Mouse (Mus musculus): ENCODE measurements around the gene Fzr1. TPM values are rescaled to one million over a fixed set of nuclear protein-coding genes. Genes with fewer than 3 reads are reported as not detected.

Fzr1 gene
- polyA plus RNA-seq, 1 experiment from 2014 or later, result 138 TPM

DNA sequence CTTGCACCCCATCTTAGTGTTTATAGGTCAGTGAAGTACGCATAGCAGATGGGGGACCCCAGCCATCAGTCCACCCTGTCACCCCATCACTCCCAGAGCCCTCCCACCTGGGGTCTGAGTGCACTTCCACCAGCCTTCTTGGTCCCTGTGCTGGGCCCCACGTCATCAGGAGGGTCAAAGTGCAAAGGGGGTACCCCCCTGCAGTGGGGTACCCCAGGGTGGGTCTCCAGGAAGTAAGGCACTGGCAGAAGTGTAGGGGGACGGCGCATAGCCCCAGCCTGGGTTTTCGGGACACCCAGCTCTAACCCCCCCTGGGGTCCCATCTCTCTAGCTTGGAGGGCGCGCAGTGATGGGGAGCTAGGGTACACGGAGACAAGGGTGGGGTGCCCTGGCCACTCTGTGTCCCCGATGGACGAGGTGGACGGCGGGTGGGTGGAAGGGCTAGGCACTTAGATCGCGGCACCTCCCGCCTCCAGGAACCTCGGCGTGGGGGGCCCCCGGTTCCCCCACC is 21.5 kb upstream of the Fzr1 start:
- Histone ChIP-seq H3K27ac (ENCODE audit: low read length) (no peak overlapping the region), H3K4me3 (ENCODE audit: low read depth, low read length) (no peak overlapping the region), H3K9ac (ENCODE audit: low read depth, low read length) (no peak overlapping the region), H3K9me3 (replicated peaks; ENCODE audit: control insufficient read depth, low read length) (no peaks in the 10 kb centered on the region), H3K4me2 (ENCODE audit: low read depth, low read length) (no peak overlapping the region), H3K27me3 (ENCODE audit: control insufficient read depth, insufficient read depth, low read depth, low read length) (peaks cover 8% of the 10 kb centered on the region), H3K36me3 (ENCODE audit: control insufficient read depth, insufficient read depth) (no peaks in the 10 kb centered on the region), H3K4me1 (ENCODE audit: control insufficient read depth, low read depth, low read length) (peaks cover 18% of the 10 kb centered on the region)
- WGBS (ENCODE audit: insufficient replicate concordance), result 86% methylated on average over 18 of the region's 18 CpGs
- no peak for ATAC-seq (ENCODE audit: low read depth)

DNA sequence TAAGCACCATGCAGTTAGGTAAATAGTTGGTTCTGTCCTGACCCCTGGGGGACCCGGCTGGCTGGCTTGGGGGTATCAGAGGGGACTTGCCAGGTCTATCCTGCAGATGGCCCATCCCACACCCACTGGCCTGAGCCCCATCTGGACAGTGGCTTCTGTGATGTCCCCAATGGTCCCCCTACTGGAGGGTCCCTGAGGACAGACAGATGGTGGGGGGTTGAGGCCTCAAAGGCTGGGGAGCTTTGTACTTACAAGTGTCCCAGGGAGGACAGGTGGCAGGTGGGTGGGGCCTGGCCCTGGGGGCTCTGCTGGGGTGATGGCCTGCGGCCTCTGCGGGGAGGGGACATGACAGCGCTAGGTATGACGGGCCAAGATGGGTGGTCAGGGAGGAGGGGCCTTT is 21.0 kb upstream of the Fzr1 start:
- ATAC-seq (ENCODE audit: low read depth), result no peak
- H3K36me3 ChIP-seq (ENCODE audit: control insufficient read depth, insufficient read depth), result no peaks in the 10 kb centered on the region
- H3K27me3 ChIP-seq (ENCODE audit: control insufficient read depth, insufficient read depth, low read depth, low read length), result peaks cover 3% of the 10 kb centered on the region; the same call in 1 of the 2 replicates
- H3K4me1 ChIP-seq (ENCODE audit: control insufficient read depth, low read depth, low read length), result peaks cover 18% of the 10 kb centered on the region
- H3K27ac ChIP-seq (ENCODE audit: low read length), result no peak overlapping the region
- no peak overlapping the region for H3K4me3 ChIP-seq (ENCODE audit: low read depth, low read length)
- no peak overlapping the region for H3K9ac ChIP-seq (ENCODE audit: low read depth, low read length)
- H3K9me3 ChIP-seq (replicated peaks; ENCODE audit: control insufficient read depth, low read length), result no peaks in the 10 kb centered on the region
- H3K4me2 ChIP-seq (ENCODE audit: low read depth, low read length), result no peak overlapping the region
- 83% methylated on average over 5 of the region's 5 CpGs for WGBS (ENCODE audit: insufficient replicate concordance)

DNA sequence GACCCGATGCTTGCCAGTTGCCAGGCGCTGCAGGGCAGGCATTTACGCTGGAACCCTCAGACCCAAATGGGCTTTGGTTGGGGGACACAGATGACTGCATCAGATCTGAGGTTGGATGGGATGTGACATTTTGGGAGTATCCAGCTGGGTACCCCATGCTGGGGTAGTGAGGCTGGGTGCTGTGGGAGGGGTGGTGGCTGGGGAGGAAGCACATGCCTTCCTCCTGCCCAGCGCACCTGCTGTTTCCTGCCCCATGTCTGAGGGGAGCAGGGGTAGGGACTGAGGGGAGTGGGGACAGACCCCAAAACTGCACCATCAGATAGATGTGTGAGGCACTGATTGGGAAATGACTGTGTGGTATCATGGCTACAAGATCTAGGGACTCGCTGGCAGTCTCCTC is 18.4 kb upstream of the Fzr1 start:
- no peaks in the 10 kb centered on the region for H3K9me3 ChIP-seq (replicated peaks; ENCODE audit: control insufficient read depth, low read length)
- no peak for ATAC-seq (ENCODE audit: low read depth)
- H3K9ac ChIP-seq (ENCODE audit: low read depth, low read length), result no peak overlapping the region
- peaks cover 21% of the 10 kb centered on the region for H3K4me1 ChIP-seq (ENCODE audit: control insufficient read depth, low read depth, low read length)
- WGBS (ENCODE audit: insufficient replicate concordance), result 75% methylated on average over 5 of the region's 5 CpGs
- H3K4me2 ChIP-seq (ENCODE audit: low read depth, low read length), result no peak overlapping the region
- no peaks in the 10 kb centered on the region for H3K36me3 ChIP-seq (ENCODE audit: control insufficient read depth, insufficient read depth)
- no peak overlapping the region for H3K4me3 ChIP-seq (ENCODE audit: low read depth, low read length)
- no peaks in the 10 kb centered on the region for H3K27me3 ChIP-seq (ENCODE audit: control insufficient read depth, insufficient read depth, low read depth, low read length)
- H3K27ac ChIP-seq (ENCODE audit: low read length), result no peak overlapping the region

DNA sequence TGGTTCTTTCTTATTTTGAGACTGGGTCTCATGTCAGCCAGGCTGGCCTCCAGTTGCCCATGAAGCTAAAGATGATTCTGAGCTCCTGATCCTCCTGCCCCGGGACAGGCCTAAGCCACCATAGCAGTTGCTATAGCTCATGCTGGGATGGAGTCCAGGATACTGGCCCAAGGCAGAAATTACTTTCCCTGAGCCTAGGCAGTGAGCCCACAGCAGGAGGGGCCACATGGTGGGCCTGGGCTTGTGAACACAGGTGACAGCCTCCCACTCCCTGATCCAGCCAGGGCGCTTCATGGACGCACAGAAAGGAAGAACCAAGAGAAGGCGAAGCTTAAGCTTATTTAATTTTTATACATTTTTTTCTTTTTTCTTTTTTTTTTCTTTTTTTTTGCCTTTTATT is 17.5 kb upstream of the Fzr1 start:
- H3K4me2 ChIP-seq (ENCODE audit: low read depth, low read length), result no peak overlapping the region
- no peak for ATAC-seq (ENCODE audit: low read depth)
- no peak overlapping the region for H3K4me3 ChIP-seq (ENCODE audit: low read depth, low read length)
- no peak overlapping the region for H3K27ac ChIP-seq (ENCODE audit: low read length)
- no peaks in the 10 kb centered on the region for H3K9me3 ChIP-seq (replicated peaks; ENCODE audit: control insufficient read depth, low read length)
- no peaks in the 10 kb centered on the region for H3K27me3 ChIP-seq (ENCODE audit: control insufficient read depth, insufficient read depth, low read depth, low read length)
- H3K4me1 ChIP-seq (ENCODE audit: control insufficient read depth, low read depth, low read length), result peaks cover 14% of the 10 kb centered on the region
- 71% methylated on average over 4 of the region's 4 CpGs for WGBS (ENCODE audit: insufficient replicate concordance)
- H3K36me3 ChIP-seq (ENCODE audit: control insufficient read depth, insufficient read depth), result no peaks in the 10 kb centered on the region
- H3K9ac ChIP-seq (ENCODE audit: low read depth, low read length), result no peak overlapping the region

DNA sequence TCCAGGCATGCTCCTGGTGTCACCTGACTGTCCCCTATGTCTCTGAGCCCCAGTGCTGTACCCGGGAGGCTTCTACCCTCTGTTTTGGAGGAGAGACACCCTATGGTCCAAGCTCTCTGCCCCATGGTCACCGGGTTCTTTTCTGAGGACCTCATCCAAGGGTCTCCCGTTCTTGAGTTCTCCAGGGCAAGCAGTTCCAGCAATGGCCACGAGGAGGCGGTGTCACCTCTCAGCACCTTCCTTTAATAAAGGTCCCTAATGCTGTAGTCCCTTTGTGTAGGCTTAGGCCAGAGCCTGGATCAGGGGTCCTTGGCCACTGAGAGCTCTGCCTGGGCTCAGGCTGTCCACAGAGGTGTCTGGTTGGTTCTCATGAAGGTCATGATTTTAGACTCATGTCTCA is 16.8 kb upstream of the Fzr1 start:
- 8% methylated on average over 5 of the region's 5 CpGs for WGBS (ENCODE audit: insufficient replicate concordance)

DNA sequence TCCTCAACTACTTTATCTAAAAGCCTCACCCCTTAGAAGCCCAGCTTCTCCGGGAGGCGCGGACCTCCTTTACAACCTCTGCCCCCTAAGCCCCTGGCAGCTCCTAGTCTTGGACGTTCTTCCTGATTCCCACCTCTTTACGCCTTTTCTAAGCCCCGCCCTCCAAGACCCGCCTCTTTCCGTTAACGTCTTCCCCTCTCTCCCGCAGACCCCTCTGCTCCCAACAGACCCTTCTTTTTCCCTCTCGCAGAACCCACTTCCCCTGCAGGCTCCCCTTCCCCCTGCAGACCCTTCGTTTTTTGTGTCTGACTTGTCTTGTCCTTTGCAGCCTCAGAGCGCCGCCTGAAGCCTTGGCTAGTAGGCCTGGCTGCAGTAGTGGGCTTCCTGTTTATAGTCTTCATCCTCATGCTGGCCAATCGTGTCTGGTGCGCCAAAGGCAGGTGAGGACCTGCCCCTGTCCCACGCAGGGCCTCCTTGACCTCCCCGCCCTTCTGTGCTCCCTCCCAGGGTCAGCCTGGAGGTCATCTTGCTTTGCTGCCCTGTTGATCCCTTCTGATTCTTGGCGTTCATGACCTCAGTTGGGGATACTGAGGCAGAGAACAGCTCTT is 15.2 kb upstream of the Fzr1 start:
- no peak for ATAC-seq (ENCODE audit: low read depth)
- peaks cover 29% of the 10 kb centered on the region for H3K4me1 ChIP-seq (ENCODE audit: control insufficient read depth, low read depth, low read length)
- no peaks in the 10 kb centered on the region for H3K9me3 ChIP-seq (replicated peaks; ENCODE audit: control insufficient read depth, low read length)
- H3K4me3 ChIP-seq (ENCODE audit: low read depth, low read length), result peak overlapping the region; percentile 16
- H3K36me3 ChIP-seq (ENCODE audit: control insufficient read depth, insufficient read depth), result no peaks in the 10 kb centered on the region
- WGBS (ENCODE audit: insufficient replicate concordance), result 6% methylated on average over 19 of the region's 19 CpGs
- peak overlapping the region; percentile 46 for H3K4me2 ChIP-seq (ENCODE audit: low read depth, low read length)
- peak overlapping the region; percentile 6; the same call in 1 of the 2 replicates for H3K9ac ChIP-seq (ENCODE audit: low read depth, low read length)
- H3K27ac ChIP-seq (ENCODE audit: low read length), result no peak overlapping the region
- no peaks in the 10 kb centered on the region for H3K27me3 ChIP-seq (ENCODE audit: control insufficient read depth, insufficient read depth, low read depth, low read length)

More for the DNA sequence above, 16.8 kb upstream of the Fzr1 start:
- H3K9me3 ChIP-seq (replicated peaks; ENCODE audit: control insufficient read depth, low read length), result no peaks in the 10 kb centered on the region
- no peak overlapping the region for H3K9ac ChIP-seq (ENCODE audit: low read depth, low read length)
- no peaks in the 10 kb centered on the region for H3K27me3 ChIP-seq (ENCODE audit: control insufficient read depth, insufficient read depth, low read depth, low read length)
- no peak overlapping the region for H3K4me2 ChIP-seq (ENCODE audit: low read depth, low read length)
- no peak overlapping the region for H3K27ac ChIP-seq (ENCODE audit: low read length)
- no peak overlapping the region for H3K4me3 ChIP-seq (ENCODE audit: low read depth, low read length)
- H3K36me3 ChIP-seq (ENCODE audit: control insufficient read depth, insufficient read depth), result no peaks in the 10 kb centered on the region
- peak; percentile 4; the same call in 1 of the 2 replicates for ATAC-seq (ENCODE audit: low read depth)
- H3K4me1 ChIP-seq (ENCODE audit: control insufficient read depth, low read depth, low read length), result peaks cover 15% of the 10 kb centered on the region

DNA sequence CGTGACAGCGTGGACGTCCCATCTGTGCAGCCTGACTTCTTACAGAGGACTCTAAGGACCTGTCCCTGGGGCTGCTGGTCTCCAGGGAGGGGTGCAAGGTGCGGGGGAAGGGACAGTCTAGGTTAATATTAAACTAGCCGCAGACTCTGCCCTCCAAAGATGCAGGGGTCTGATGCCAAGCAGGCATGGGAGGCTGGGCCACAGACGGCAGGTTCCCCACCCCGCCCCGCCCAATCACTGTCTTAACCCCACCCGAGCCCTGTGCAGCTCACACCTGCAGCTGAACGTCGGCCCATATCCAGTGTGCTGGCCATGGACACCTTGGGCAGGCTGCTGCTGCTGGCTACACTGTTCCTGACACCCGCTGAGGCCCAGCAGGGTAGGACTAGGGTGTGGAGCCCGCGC is 14.5 kb upstream of the Fzr1 start, which contains the start of gene Smim24:
Smim24 (plus strand) TSS at position 271 of the 405 bp plus-strand sequence.
- peak within 1 kb of the TSS; percentile 16 for H3K4me3 ChIP-seq (ENCODE audit: low read depth, low read length)
- no peak within 1 kb of the TSS for H3K27ac ChIP-seq (ENCODE audit: low read length)
- H3K9ac ChIP-seq (ENCODE audit: low read depth, low read length), result peak within 1 kb of the TSS; percentile 6; the same call in 1 of the 2 replicates
- peaks cover 29% of the 10 kb centered on the region for H3K4me1 ChIP-seq (ENCODE audit: control insufficient read depth, low read depth, low read length)
- H3K4me2 ChIP-seq (ENCODE audit: low read depth, low read length), result peak within 1 kb of the TSS; percentile 46
- H3K36me3 ChIP-seq (ENCODE audit: control insufficient read depth, insufficient read depth), result peaks cover 7% of the 10 kb centered on the region
- no peaks in the 10 kb centered on the region for H3K9me3 ChIP-seq (replicated peaks; ENCODE audit: control insufficient read depth, low read length)
- no peak for ATAC-seq (ENCODE audit: low read depth)
- H3K27me3 ChIP-seq (ENCODE audit: control insufficient read depth, insufficient read depth, low read depth, low read length), result no peaks in the 10 kb centered on the region
- 44% methylated on average over 14 of the region's 14 CpGs for WGBS (ENCODE audit: insufficient replicate concordance)

DNA sequence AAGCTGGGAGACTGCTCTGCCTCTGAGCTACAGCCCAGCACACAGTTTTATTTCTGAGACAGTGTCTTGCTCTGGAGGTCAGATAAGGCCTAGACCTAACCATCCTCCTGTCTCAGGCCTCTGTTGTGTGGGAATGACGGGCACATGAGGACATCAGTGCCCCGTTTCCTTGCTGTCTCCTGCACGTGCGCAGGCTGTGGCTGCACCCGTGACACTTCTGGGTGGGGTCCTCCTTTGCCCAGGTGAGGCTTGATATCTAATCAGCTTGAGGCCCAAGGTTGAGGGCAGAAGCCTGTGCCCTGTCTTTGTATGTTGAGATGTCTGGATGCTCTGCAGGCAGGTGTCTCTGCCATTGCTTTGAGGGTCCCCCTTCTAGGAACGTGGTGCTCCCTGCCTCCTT is 14.0 kb upstream of the Fzr1 start:
- Histone ChIP-seq H3K27ac (ENCODE audit: low read length) (no peak overlapping the region), H3K4me2 (ENCODE audit: low read depth, low read length) (no peak overlapping the region), H3K36me3 (ENCODE audit: control insufficient read depth, insufficient read depth) (peaks cover 12% of the 10 kb centered on the region), H3K4me1 (ENCODE audit: control insufficient read depth, low read depth, low read length) (peaks cover 29% of the 10 kb centered on the region), H3K27me3 (ENCODE audit: control insufficient read depth, insufficient read depth, low read depth, low read length) (no peaks in the 10 kb centered on the region), H3K9ac (ENCODE audit: low read depth, low read length) (no peak overlapping the region), H3K9me3 (replicated peaks; ENCODE audit: control insufficient read depth, low read length) (no peaks in the 10 kb centered on the region), H3K4me3 (ENCODE audit: low read depth, low read length) (no peak overlapping the region)
- ATAC-seq (ENCODE audit: low read depth), result no peak
- WGBS (ENCODE audit: insufficient replicate concordance), result 60% methylated on average over 6 of the region's 6 CpGs

DNA sequence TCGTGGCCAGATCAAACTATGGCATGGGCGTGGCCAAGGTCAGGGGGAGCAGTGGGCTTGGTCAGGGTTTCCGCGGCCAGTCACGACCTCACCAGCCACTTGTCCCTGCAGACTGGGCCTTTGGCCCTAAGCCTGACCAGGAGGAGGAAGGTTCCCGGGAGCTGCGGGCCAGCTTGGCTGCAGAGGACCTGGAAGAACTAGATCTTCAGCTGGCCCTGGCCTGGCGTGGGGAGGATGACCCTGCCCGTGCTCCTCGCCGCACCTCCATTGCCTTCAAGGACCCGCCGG is 12.3 kb upstream of the Fzr1 start:
- Histone ChIP-seq H3K27me3 (ENCODE audit: control insufficient read depth, insufficient read depth, low read depth, low read length) (no peaks in the 10 kb centered on the region), H3K4me1 (ENCODE audit: control insufficient read depth, low read depth, low read length) (peaks cover 34% of the 10 kb centered on the region), H3K36me3 (ENCODE audit: control insufficient read depth, insufficient read depth) (peaks cover 26% of the 10 kb centered on the region), H3K9me3 (replicated peaks; ENCODE audit: control insufficient read depth, low read length) (no peaks in the 10 kb centered on the region), H3K9ac (ENCODE audit: low read depth, low read length) (no peak overlapping the region), H3K4me3 (ENCODE audit: low read depth, low read length) (no peak overlapping the region), H3K4me2 (ENCODE audit: low read depth, low read length) (no peak overlapping the region), H3K27ac (ENCODE audit: low read length) (no peak overlapping the region)
- ATAC-seq (ENCODE audit: low read depth), result no peak
- 79% methylated on average over 13 of the region's 13 CpGs for WGBS (ENCODE audit: insufficient replicate concordance)

Data from liver, embryonic 16.5 days (tissue).